Mouse (Mus musculus): ENCODE results near the gene Gm11492. TPM values are rescaled to one million over a fixed set of nuclear protein-coding genes. Genes with fewer than 3 reads are reported as not detected.

Gene Gm11492
- polyA plus RNA-seq (2012; ENCODE audit: insufficient read depth, insufficient read length, missing spikeins) = not detected in 2 replicates

DNA sequence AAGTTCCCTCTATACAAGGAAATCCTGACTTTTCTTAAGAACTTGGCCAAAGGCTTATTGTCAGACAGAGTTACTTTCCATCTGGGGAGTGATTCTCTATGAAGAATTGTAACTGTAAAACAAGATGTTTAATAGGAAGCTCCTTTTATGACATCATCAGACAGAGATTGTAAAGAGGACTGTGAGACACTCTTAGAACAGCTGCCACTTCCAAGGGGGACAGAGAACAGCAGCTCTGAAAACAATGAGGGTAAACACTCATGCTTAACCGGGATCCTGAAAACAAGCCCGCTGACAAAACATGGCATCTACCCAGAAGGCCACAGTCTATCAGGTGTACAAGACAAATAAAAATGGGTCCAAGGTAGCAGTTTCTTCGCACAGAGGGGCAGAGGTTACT, at the start of gene Gm11492:
Gm11492 (plus strand) TSS at position 153 of the 400 bp plus-strand sequence.
- Histone ChIP-seq H3K27ac (replicated peaks; ENCODE audit: low read depth, low read length) (peak within 1 kb of the TSS; percentile 99), H3K4me3 (ENCODE audit: insufficient read depth, low read depth, low read length) (no peak within 1 kb of the TSS), H3K4me1 (ENCODE audit: control insufficient read depth, insufficient read depth, insufficient read length, low read length) (peaks cover 34% of the 10 kb centered on the region)

DNA sequence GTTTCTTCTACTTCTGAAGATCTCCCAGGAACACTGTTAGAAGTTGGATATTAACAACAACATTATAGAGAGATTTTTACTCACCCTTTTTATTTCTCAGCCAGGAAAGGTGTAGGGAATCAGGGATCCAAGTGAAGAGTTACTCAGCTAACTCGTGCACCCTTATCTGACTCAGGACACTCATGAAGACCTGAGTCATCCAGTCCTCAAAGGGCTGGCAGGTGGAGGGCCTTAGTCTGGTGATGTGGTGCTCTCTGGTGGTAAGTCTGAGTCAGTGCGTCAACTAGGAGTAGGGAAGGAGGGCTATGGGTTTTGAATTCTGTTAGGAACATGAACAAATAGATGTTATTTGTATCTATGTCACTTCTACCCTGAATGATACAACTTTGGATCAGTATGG, 47.2 kb upstream of the Gm11492 start:
- Histone ChIP-seq H3K27ac (replicated peaks; ENCODE audit: low read depth, low read length) (no peak overlapping the region), H3K4me1 (ENCODE audit: control insufficient read depth, insufficient read depth, insufficient read length, low read length) (0 out of 2 replicates have a peak, but pooled peaks cover under 1% of the 10 kb centered on the region), H3K4me3 (ENCODE audit: insufficient read depth, low read depth, low read length) (no peak overlapping the region)

DNA sequence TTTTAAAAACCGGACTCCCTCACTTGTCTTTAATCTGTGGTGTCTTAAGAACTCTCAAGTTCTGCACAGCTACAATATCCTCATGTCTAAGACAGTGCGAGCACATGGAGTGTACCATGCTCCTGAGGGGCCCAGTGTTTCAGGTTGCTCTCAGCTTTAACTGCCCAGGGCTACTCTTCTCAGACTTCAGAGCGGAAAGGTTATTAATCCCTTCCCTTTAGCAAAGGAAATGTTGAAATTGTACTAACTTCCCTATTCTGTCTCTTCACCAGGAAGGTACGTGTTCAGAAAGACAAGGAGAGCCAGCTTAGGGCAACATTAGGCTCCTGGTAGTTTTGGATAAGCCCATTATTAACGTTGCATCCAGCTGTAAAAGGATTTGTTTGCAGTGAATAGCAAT, 43.0 kb upstream of the Gm11492 start:
- Histone ChIP-seq H3K4me1 (ENCODE audit: control insufficient read depth, insufficient read depth, insufficient read length, low read length) (peaks cover 5% of the 10 kb centered on the region; the same call in 1 of the 2 replicates), H3K4me3 (ENCODE audit: insufficient read depth, low read depth, low read length) (no peak overlapping the region), H3K27ac (replicated peaks; ENCODE audit: low read depth, low read length) (no peak overlapping the region)

DNA sequence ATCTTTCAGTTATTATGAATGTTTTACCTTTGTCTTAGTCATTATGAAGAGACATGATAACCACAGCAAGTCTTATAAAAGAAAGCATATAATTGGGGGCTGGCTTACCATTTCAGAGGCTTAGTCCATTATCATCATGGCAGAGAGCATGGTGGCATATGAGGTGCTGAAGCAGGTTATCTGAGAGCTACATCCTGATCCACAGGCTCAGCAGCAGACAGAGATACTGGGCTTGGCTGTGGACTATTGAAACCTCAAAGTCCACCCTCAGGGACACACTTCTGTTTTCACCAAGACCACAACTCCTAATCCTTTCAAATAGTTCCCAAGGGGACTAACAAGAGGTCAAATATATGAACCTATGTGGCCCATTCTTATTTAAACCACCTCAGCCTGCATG, 42.5 kb upstream of the Gm11492 start:
- no peak overlapping the region for H3K27ac ChIP-seq (replicated peaks; ENCODE audit: low read depth, low read length)
- H3K4me3 ChIP-seq (ENCODE audit: insufficient read depth, low read depth, low read length) = no peak overlapping the region
- H3K4me1 ChIP-seq (ENCODE audit: control insufficient read depth, insufficient read depth, insufficient read length, low read length) = peaks cover 5% of the 10 kb centered on the region; the same call in 1 of the 2 replicates

DNA sequence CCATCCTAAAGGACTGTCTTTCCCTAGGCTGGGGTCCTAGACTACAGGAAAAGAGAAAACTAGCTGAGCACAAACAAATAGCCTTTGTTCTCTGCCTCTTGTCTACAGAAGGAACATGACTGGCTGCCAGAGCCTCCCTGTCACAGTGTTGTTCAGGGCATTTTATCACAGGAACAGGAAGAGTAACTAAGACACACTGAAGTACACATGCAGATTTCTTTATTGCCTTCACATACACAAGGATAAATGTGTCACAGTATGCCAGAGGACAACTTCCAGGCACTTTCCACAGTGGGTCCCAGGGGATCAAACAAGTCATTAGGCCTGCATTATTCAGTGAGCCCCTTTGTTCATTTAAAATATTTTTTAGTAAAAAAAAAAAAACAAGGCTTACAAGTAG, 41.7 kb upstream of the Gm11492 start:
- H3K27ac ChIP-seq (replicated peaks; ENCODE audit: low read depth, low read length) = peak overlapping the region; percentile 46
- H3K4me1 ChIP-seq (ENCODE audit: control insufficient read depth, insufficient read depth, insufficient read length, low read length) = peaks cover 5% of the 10 kb centered on the region; the same call in 1 of the 2 replicates
- no peak overlapping the region for H3K4me3 ChIP-seq (ENCODE audit: insufficient read depth, low read depth, low read length)

DNA sequence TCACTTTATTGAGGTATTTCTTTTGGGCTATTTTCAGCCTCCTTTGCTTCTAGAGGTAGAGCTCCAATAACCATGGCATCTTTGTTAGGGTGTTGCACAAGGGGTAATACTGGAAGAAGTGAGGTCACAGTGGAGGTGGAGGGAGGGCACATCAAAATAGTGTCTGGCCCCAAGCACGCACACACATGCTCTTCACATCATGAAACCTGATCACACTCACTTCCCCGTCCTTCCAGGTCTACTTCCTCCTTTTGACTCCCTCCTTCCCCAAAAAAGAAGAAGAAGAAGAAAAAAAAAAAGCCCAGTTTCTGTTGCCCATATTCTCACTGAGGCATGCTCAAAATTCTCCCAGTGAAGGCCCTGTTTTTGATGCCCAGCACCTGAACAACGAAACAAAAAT, 39.1 kb upstream of the Gm11492 start:
- Histone ChIP-seq H3K27ac (replicated peaks; ENCODE audit: low read depth, low read length) (no peak overlapping the region), H3K4me1 (ENCODE audit: control insufficient read depth, insufficient read depth, insufficient read length, low read length) (peaks cover 5% of the 10 kb centered on the region; the same call in 1 of the 2 replicates)

DNA sequence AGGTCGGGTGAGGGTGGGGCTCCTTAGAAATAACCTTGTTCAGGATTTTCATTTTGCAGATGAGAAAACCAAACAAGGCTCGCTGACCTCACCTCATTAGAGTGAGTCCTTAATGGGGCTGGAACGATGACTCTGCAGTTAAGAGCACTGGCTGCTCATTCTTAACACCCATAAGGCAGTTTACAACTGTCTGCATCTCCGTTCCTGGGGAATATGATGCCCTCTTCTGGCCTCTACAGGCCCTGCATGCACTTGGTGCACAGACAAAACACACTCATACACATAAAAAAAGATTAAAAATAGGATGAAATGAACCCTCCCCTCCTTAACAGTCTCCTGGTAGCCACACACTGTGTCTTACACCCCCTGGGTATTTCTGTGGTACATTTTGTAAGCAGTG, 38.5 kb upstream of the Gm11492 start:
- peaks cover 5% of the 10 kb centered on the region; the same call in 1 of the 2 replicates for H3K4me1 ChIP-seq (ENCODE audit: control insufficient read depth, insufficient read depth, insufficient read length, low read length)
- H3K27ac ChIP-seq (replicated peaks; ENCODE audit: low read depth, low read length) = no peak overlapping the region
- no peak overlapping the region for H3K4me3 ChIP-seq (ENCODE audit: insufficient read depth, low read depth, low read length)

More for the DNA sequence above, 39.1 kb upstream of the Gm11492 start:
- no peak overlapping the region for H3K4me3 ChIP-seq (ENCODE audit: insufficient read depth, low read depth, low read length)

DNA sequence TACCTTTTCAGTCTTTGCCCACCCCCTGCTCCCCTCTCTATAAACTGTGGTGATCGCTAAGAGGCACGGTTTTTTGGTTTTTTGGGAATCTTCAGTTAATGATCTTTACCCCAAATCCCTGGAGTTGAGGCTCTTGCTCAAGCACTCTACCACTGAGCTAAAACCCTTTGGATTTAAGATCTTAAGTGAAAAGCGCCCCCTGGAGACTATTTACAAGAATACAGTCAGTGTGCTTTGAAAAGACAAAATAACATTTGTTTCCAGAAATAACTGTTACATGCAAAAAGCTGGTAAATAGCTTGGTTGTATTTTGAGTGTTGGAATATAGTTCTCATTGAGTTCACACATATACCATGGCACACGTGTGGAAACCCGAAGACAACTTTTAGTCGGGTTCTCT, 34.8 kb upstream of the Gm11492 start:
- Histone ChIP-seq H3K27ac (replicated peaks; ENCODE audit: low read depth, low read length) (no peak overlapping the region), H3K4me1 (ENCODE audit: control insufficient read depth, insufficient read depth, insufficient read length, low read length) (no peaks in the 10 kb centered on the region), H3K4me3 (ENCODE audit: insufficient read depth, low read depth, low read length) (no peak overlapping the region)

DNA sequence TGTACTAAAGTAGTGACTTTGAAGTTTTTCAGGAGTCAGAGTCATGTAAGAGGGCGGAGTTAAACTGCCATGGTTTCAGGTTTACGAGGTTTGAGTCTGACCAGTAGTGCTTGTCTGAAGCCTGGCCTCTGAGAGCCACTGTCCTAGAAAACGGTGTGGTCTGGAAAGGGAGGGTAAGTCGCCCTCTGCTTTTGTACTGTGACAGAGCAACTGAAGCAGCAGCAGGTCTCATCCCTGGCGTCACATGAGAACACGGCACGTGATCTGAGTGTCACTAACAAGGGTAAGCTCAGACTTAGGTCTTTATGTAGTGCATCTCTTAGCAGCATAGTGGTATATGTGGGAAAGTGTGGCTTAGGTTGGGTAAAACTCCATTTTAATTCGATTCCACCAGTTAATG, 24.2 kb upstream of the Gm11492 start:
- Histone ChIP-seq H3K27ac (replicated peaks; ENCODE audit: low read depth, low read length) (no peak overlapping the region), H3K4me1 (ENCODE audit: control insufficient read depth, insufficient read depth, insufficient read length, low read length) (no peaks in the 10 kb centered on the region), H3K4me3 (ENCODE audit: insufficient read depth, low read depth, low read length) (no peak overlapping the region)

DNA sequence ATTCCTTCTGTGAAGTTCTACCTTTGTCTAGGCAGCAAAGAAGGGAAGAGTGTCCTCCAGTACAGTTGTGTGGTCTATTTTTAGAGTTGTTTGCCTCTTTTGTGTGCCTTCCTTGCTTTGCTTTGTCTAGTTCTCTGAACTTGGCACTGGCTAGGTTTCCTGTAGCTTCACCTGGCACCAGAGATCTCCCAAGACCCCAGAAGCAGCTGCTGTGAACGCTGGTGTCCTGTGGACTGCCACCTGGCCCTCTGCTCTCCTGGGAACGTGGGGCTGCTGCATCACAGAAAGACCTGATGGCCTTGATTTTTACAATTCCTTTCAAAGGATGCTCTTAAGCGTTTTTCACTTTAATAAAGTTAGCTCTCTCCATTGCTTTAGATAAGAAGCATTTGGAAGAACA, 23.5 kb upstream of the Gm11492 start:
- Histone ChIP-seq H3K4me3 (ENCODE audit: insufficient read depth, low read depth, low read length) (no peak overlapping the region), H3K4me1 (ENCODE audit: control insufficient read depth, insufficient read depth, insufficient read length, low read length) (no peaks in the 10 kb centered on the region), H3K27ac (replicated peaks; ENCODE audit: low read depth, low read length) (no peak overlapping the region)

DNA sequence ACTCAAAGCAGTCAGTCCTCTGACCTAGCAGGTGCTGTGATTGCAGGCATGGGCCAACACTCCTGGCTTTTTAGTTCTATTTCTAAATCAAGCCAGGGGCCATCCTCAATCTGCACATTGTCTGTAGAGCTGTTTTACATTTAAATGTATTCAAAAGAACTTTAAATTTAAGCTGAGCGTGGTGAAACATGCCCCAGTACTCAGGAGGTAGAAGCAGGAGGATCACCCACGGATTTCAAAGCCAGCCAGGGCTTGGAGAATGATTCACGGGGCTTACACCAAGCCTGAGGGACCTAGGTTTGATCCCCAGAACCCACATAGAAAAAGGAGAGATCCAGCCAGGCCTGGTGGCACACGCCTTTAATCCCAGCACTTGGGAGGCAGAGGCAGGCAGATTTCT, 13.1 kb upstream of the Gm11492 start:
- peaks cover 6% of the 10 kb centered on the region; the same call in 1 of the 2 replicates for H3K4me1 ChIP-seq (ENCODE audit: control insufficient read depth, insufficient read depth, insufficient read length, low read length)
- no peak overlapping the region for H3K4me3 ChIP-seq (ENCODE audit: insufficient read depth, low read depth, low read length)
- H3K27ac ChIP-seq (replicated peaks; ENCODE audit: low read depth, low read length) = no peak overlapping the region

DNA sequence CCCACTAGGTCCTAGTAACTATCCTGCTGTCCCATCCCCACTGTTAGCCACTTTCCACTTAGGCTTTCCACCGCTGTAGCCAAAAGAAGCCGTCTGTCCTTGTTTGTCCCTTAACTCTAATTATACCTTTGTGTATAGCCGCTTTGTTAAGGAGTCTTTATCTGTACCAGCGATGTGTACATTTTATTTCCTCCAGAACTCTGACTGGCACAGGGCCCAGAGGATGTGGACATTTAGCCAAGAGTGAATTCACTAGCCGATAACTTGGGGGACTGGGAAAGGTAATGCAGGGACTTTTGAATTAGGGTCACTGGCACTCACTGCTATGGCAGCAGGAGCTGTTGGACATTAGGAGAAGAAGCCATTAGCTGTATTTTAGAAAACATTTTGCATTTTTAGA, 12.1 kb upstream of the Gm11492 start:
- Histone ChIP-seq H3K4me3 (ENCODE audit: insufficient read depth, low read depth, low read length) (no peak overlapping the region), H3K27ac (replicated peaks; ENCODE audit: low read depth, low read length) (peak overlapping the region; percentile 74)

DNA sequence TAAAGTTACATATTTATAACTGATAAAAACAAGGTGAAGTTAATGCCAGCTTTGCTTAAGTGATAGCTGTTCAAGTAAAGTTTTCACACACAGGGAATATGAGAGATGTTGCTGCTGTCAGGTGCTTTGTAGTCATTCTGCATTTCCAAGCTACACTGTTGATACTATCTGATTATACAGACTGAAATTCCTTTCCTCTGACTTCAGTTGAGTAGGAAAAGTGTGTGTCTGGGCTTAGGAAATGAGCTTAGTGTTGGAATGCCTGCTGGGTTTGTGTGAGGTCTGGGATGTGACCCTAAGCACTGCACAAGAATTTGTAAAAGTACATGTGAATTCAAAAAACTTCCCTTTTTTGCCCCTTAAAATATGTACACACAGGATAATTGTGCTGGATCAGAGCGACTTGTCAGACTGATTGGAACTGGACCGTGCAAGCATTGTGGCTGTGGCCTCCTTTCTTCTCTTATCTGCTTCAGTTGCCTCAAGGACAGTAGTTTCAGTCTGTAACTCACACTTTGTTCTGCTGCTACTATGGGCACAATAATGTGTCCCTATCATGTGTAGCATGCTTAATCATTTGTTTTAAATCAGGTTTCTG, 11.2 kb upstream of the Gm11492 start:
- Histone ChIP-seq H3K27ac (replicated peaks; ENCODE audit: low read depth, low read length) (peak overlapping the region; percentile 77), H3K4me3 (ENCODE audit: insufficient read depth, low read depth, low read length) (no peak overlapping the region), H3K4me1 (ENCODE audit: control insufficient read depth, insufficient read depth, insufficient read length, low read length) (peaks cover 6% of the 10 kb centered on the region; the same call in 1 of the 2 replicates)

More for the DNA sequence above, 12.1 kb upstream of the Gm11492 start:
- H3K4me1 ChIP-seq (ENCODE audit: control insufficient read depth, insufficient read depth, insufficient read length, low read length) = peaks cover 6% of the 10 kb centered on the region; the same call in 1 of the 2 replicates

DNA sequence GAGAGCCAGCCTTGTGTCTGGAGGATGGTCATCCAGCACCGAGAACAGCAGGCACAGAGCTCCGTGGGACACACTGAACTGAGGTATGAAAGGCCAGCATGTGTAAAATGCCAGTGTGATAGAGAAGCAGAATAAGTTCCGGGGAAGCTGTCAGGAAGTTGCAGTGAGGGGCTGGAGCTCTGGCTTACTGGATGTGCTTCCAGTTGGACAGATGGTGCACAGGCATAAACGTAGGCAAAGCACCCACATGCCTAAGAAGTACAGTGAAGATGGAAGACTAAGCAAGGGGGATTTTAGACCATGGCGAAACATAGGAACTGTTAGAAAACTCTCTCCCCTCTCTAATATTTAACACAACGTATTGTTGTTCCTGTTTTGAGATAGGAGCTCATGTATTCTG, 5.2 kb upstream of the Gm11492 start:
- no peaks in the 10 kb centered on the region for H3K4me1 ChIP-seq (ENCODE audit: control insufficient read depth, insufficient read depth, insufficient read length, low read length)
- no peak overlapping the region for H3K27ac ChIP-seq (replicated peaks; ENCODE audit: low read depth, low read length)
- no peak overlapping the region for H3K4me3 ChIP-seq (ENCODE audit: insufficient read depth, low read depth, low read length)

DNA sequence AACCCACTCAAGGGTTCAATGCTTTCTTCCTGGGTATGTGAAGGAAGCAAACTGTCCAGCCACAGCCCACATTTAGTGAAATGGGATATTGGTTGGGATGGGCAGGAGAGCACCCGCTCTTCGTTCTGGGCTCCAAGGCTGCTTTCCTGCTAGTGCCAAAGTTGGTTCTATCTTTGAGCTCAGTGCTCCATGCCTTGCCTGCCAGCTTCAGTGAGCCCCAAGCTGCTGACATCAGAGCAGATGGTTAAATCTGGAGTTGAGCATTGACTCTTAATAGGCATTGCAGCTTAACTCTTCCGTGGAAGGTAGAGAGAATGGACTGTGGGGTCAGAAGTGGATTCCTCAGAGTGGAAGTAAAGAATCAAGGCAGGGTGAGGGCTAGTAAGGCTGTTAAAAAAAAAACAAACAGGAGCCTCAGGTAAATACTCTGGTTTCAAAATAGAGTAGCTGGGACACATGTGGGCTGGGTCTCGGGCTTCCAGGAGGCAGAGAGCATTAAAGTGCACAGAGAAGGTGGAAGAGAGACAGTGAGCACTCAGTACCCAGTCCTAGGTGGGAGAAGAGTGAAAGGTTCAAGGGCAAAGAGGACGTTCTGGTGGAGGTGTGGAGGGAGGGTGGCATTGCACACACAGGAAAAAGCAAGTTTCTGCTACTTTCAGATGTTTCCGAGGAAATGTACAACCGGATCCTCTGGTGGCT, 2.0 kb downstream of the Gm11492 start, which contains the start of gene Sept4:
Sept4 (plus strand) TSS at position 649 of the 699 bp plus-strand sequence.
- H3K4me3 ChIP-seq (ENCODE audit: insufficient read depth, low read depth, low read length) = no peak within 1 kb of the TSS
- H3K4me1 ChIP-seq (ENCODE audit: control insufficient read depth, insufficient read depth, insufficient read length, low read length) = peaks cover 41% of the 10 kb centered on the region
- H3K27ac ChIP-seq (replicated peaks; ENCODE audit: low read depth, low read length) = peak within 1 kb of the TSS; percentile 99

DNA sequence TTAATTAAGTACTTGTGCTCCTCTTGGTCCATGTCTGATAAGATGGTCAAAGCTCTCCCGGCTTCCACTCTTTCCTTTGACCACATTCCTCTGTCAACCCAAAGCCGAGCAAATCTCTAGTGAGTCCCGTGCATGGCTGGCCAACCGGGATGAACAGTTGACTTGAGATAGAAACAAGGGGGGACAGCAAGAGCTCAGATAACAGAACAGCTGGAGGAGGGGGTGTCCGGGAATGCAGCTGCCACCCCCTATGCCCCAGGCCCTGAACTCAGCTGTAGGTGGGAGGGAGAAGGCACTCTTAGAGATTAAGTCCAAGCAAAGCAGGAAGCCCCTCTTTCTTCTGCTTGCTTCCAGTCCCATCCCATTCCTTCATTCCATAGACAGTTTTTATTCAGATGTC, 4.3 kb downstream of the Gm11492 start:
- peaks cover 41% of the 10 kb centered on the region for H3K4me1 ChIP-seq (ENCODE audit: control insufficient read depth, insufficient read depth, insufficient read length, low read length)
- no peak overlapping the region for H3K4me3 ChIP-seq (ENCODE audit: insufficient read depth, low read depth, low read length)
- peak overlapping the region; percentile 87 for H3K27ac ChIP-seq (replicated peaks; ENCODE audit: low read depth, low read length)

Data from brown adipose tissue, adult 24 weeks (tissue).